Mouse (Mus musculus): Measurements from ENCODE around the gene Kctd14. TPM values are rescaled to one million over a fixed set of nuclear protein-coding genes. Genes with fewer than 3 reads are reported as not detected.

Kctd14 gene
- polyA plus RNA-seq, 1 experiment from 2014 or later: 32.4 TPM

- WGBS: 52% methylated on average over 6 of the region's 6 CpGs
- peak; percentile 52 for DNase-seq (ENCODE audit: low spot score)
These were observed 4.0 kb upstream of the Kctd14 start for GRCm38 (mm10) chr7:97447050-97447531.

GRCm38 (mm10) chr7:97452196-97452595, 1.1 kb downstream of the Kctd14 start:
- Histone ChIP-seq H3K27ac (replicated peaks) (peak overlapping the region; percentile 91), H3K4me3 (ENCODE audit: low read depth, low read length) (no peak overlapping the region), H3K9ac (ENCODE audit: low read length) (no peak overlapping the region), H3K27me3 (ENCODE audit: control insufficient read depth, insufficient read depth, low read length) (no peaks in the 10 kb centered on the region), H3K9me3 (ENCODE audit: control insufficient read depth, low read length) (no peaks in the 10 kb centered on the region), H3K36me3 (ENCODE audit: control insufficient read depth, insufficient read depth, low read length) (no peaks in the 10 kb centered on the region), H3K4me2 (replicated peaks; ENCODE audit: low read depth) (peak overlapping the region; percentile 92; the same call in 1 of the 2 replicates), H3K4me1 (replicated peaks; ENCODE audit: control insufficient read depth, insufficient read depth) (no peaks in the 10 kb centered on the region; the same call in 1 of the 2 replicates)
- TF ChIP-seq EP300 (optimal IDR thresholded peaks at IDR 0.05): no peak
- TF ChIP-seq CTCF (IDR thresholded peaks at IDR 0.05; ENCODE audit: low read depth): no peak
- DNase-seq (ENCODE audit: low spot score): peak; percentile 51
- ATAC-seq (ENCODE audit: low FRiP score, low TSS enrichment): peak; percentile 21; the same call in 1 of the 2 replicates
- 62% methylated on average over 6 of the region's 6 CpGs for WGBS

More at GRCm38 (mm10) chr7:97447050-97447531, 4.0 kb upstream of the Kctd14 start:
- Histone ChIP-seq H3K4me3 (ENCODE audit: low read depth, low read length) (no peak overlapping the region), H3K36me3 (ENCODE audit: control insufficient read depth, insufficient read depth, low read length) (no peaks in the 10 kb centered on the region), H3K27me3 (ENCODE audit: control insufficient read depth, insufficient read depth, low read length) (no peaks in the 10 kb centered on the region), H3K27ac (replicated peaks) (peak overlapping the region; percentile 89), H3K4me2 (replicated peaks; ENCODE audit: low read depth) (no peak overlapping the region), H3K9me3 (ENCODE audit: control insufficient read depth, low read length) (no peaks in the 10 kb centered on the region), H3K9ac (ENCODE audit: low read length) (peak overlapping the region; percentile 23; the same call in 1 of the 2 replicates), H3K4me1 (replicated peaks; ENCODE audit: control insufficient read depth, insufficient read depth) (peaks cover 4% of the 10 kb centered on the region; the same call in 1 of the 2 replicates)
- peak; percentile 36 for ATAC-seq (ENCODE audit: low FRiP score, low TSS enrichment)
- TF ChIP-seq EP300 (optimal IDR thresholded peaks at IDR 0.05) (no peak), CTCF (IDR thresholded peaks at IDR 0.05; ENCODE audit: low read depth) (peak; percentile 51)

- WGBS: 2% methylated on average over 27 of the region's 27 CpGs
- Histone ChIP-seq H3K4me3 (ENCODE audit: low read depth, low read length) (peak overlapping the region; percentile 53), H3K9ac (ENCODE audit: low read length) (peak overlapping the region; percentile 72), H3K4me2 (replicated peaks; ENCODE audit: low read depth) (peak overlapping the region; percentile 92), H3K27me3 (ENCODE audit: control insufficient read depth, insufficient read depth, low read length) (no peaks in the 10 kb centered on the region), H3K9me3 (ENCODE audit: control insufficient read depth, low read length) (no peaks in the 10 kb centered on the region), H3K36me3 (ENCODE audit: control insufficient read depth, insufficient read depth, low read length) (peaks cover 4% of the 10 kb centered on the region; the same call in 1 of the 2 replicates), H3K4me1 (replicated peaks; ENCODE audit: control insufficient read depth, insufficient read depth) (no peaks in the 10 kb centered on the region), H3K27ac (replicated peaks) (peak overlapping the region; percentile 91)
- no peak for TF ChIP-seq EP300 (optimal IDR thresholded peaks at IDR 0.05)
- TF ChIP-seq CTCF (IDR thresholded peaks at IDR 0.05; ENCODE audit: low read depth): no peak
- DNase-seq (ENCODE audit: low spot score) (peak; percentile 68), ATAC-seq (ENCODE audit: low FRiP score, low TSS enrichment) (peak; percentile 82)
These were observed 2.2 kb downstream of the Kctd14 start for GRCm38 (mm10) chr7:97453141-97453921.

- no peaks in the 10 kb centered on the region for H3K9me3 ChIP-seq (ENCODE audit: control insufficient read depth, low read length)
- peak; percentile 89 for ATAC-seq (ENCODE audit: low FRiP score, low TSS enrichment)
- H3K27me3 ChIP-seq (ENCODE audit: control insufficient read depth, insufficient read depth, low read length): no peaks in the 10 kb centered on the region
- no peak overlapping the region for H3K9ac ChIP-seq (ENCODE audit: low read length)
- peak overlapping the region; percentile 20; the same call in 1 of the 2 replicates for H3K4me2 ChIP-seq (replicated peaks; ENCODE audit: low read depth)
- TF ChIP-seq EP300 (optimal IDR thresholded peaks at IDR 0.05) (no peak), CTCF (IDR thresholded peaks at IDR 0.05; ENCODE audit: low read depth) (no peak)
- peak overlapping the region; percentile 40 for H3K27ac ChIP-seq (replicated peaks)
- DNase-seq (ENCODE audit: low spot score): peak; percentile 63
- WGBS: 77% methylated on average over 10 of the region's 10 CpGs
- H3K36me3 ChIP-seq (ENCODE audit: control insufficient read depth, insufficient read depth, low read length): peaks cover 4% of the 10 kb centered on the region; the same call in 1 of the 2 replicates
- no peak overlapping the region for H3K4me3 ChIP-seq (ENCODE audit: low read depth, low read length)
- no peaks in the 10 kb centered on the region for H3K4me1 ChIP-seq (replicated peaks; ENCODE audit: control insufficient read depth, insufficient read depth)
These were observed 3.7 kb downstream of the Kctd14 start for GRCm38 (mm10) chr7:97454795-97455194.

GRCm38 (mm10) chr7:97455577-97455976, 4.5 kb downstream of the Kctd14 start:
- WGBS: 72% methylated on average over 3 of the region's 3 CpGs
- Histone ChIP-seq H3K4me3 (ENCODE audit: low read depth, low read length) (no peak overlapping the region), H3K27me3 (ENCODE audit: control insufficient read depth, insufficient read depth, low read length) (no peaks in the 10 kb centered on the region), H3K9ac (ENCODE audit: low read length) (peak overlapping the region; percentile 31; the same call in 1 of the 2 replicates), H3K36me3 (ENCODE audit: control insufficient read depth, insufficient read depth, low read length) (peaks cover 4% of the 10 kb centered on the region; the same call in 1 of the 2 replicates), H3K4me1 (replicated peaks; ENCODE audit: control insufficient read depth, insufficient read depth) (no peaks in the 10 kb centered on the region), H3K4me2 (replicated peaks; ENCODE audit: low read depth) (peak overlapping the region; percentile 11; the same call in 1 of the 2 replicates), H3K9me3 (ENCODE audit: control insufficient read depth, low read length) (no peaks in the 10 kb centered on the region), H3K27ac (replicated peaks) (no peak overlapping the region)
- TF ChIP-seq EP300 (optimal IDR thresholded peaks at IDR 0.05) (no peak), CTCF (IDR thresholded peaks at IDR 0.05; ENCODE audit: low read depth) (no peak)
- no peak for ATAC-seq (ENCODE audit: low FRiP score, low TSS enrichment)
- DNase-seq (ENCODE audit: low spot score): no peak

- DNase-seq (ENCODE audit: low spot score) (no peak), ATAC-seq (ENCODE audit: low FRiP score, low TSS enrichment) (no peak)
- no peaks in the 10 kb centered on the region for H3K36me3 ChIP-seq (ENCODE audit: control insufficient read depth, insufficient read depth, low read length)
- no peaks in the 10 kb centered on the region for H3K27me3 ChIP-seq (ENCODE audit: control insufficient read depth, insufficient read depth, low read length)
- no peaks in the 10 kb centered on the region for H3K9me3 ChIP-seq (ENCODE audit: control insufficient read depth, low read length)
- H3K4me1 ChIP-seq (replicated peaks; ENCODE audit: control insufficient read depth, insufficient read depth): no peaks in the 10 kb centered on the region
- no peak overlapping the region for H3K4me3 ChIP-seq (ENCODE audit: low read depth, low read length)
- TF ChIP-seq CTCF (IDR thresholded peaks at IDR 0.05; ENCODE audit: low read depth) (no peak), EP300 (optimal IDR thresholded peaks at IDR 0.05) (no peak)
- WGBS: 42% methylated on average over 5 of the region's 5 CpGs
- no peak overlapping the region for H3K9ac ChIP-seq (ENCODE audit: low read length)
- H3K4me2 ChIP-seq (replicated peaks; ENCODE audit: low read depth): no peak overlapping the region
- no peak overlapping the region for H3K27ac ChIP-seq (replicated peaks)
These were observed 21.9 kb downstream of the Kctd14 start for GRCm38 (mm10) chr7:97473001-97473400.
